Mouse (Mus musculus): ENCODE results near the gene Ube2e3. TPM values are rescaled to one million over a fixed set of nuclear protein-coding genes. Genes with fewer than 3 reads are reported as not detected.

Gene Ube2e3
- 27.7 TPM for polyA plus RNA-seq (2017; shearing (Covaris generic))

DNA sequence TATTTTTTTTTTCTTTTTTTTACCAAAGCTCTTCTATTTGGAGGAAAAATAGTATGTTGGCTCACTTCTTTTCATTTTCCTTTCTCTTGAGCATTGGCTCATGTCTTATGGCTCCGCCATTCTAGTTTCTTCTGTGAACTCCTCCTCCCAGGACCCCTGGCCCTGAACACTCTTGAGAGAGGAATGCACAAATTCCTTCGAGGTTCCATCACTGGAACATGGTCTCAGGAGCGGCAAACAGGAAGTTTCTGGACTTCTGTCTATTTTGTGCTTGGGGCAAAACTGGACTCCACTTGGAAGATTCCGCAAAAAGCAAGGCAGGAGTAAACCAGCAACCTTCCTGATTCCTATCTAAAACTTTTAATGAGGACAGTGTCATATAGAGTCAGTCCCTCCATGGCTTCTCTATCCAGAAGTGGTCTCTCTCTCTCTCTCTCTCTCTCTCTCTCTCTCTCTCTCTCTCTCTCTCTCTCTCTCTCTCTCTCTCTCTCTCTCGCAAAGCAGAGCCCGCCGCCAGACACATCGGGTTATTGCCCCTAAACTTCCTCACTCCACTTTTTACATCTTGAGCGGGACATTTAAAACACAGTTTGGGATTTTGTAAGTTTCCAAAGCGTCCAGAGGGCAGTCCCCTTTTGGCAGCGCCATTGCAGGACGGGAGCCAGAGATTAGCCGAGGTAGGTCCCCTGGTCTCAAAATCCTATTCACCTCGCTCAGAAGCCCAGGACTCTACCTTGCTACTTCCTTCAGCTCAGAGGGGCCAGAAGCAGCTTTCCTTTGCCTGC lies at the start of gene Ube2e3:
Ube2e3 (plus strand) TSS at position 399 of the 785 bp plus-strand sequence.

Measured in effector memory CD4-positive, alpha-beta T cell, adult 5 months (primary cell).